Mouse (Mus musculus): ENCODE results near the gene Pros1. TPM values are rescaled to one million over a fixed set of nuclear protein-coding genes. Genes with fewer than 3 reads are reported as not detected.

Pros1 gene
- polyA plus RNA-seq, 1 experiment from 2014 or later: 17.0 TPM

DNA sequence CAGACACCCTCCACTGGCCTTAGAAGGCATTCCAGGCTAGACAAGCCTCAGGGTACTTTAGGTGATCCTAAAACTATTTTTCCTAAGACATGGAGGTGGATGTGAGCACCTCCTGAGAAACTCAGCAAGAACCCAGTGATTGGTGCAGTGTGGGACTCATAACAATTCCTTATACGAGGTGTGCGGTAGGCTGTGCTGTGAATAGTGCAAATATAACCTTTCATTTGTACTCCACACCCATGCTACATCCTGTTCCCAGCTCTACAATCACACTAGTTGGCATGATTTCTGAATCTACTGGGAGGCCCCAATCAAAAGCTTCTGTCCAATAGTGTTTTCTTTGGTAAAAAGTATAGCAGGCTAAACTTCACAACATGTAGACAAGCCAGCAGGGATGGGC, 22.1 kb upstream of the Pros1 start:
- H3K36me3 ChIP-seq (ENCODE audit: control insufficient read depth, insufficient read depth, low read length): no peaks in the 10 kb centered on the region
- H3K27ac ChIP-seq (ENCODE audit: low read depth, low read length): no peak overlapping the region
- DNase-seq (ENCODE audit: low spot score): no peak
- H3K4me3 ChIP-seq (ENCODE audit: low read depth, low read length): no peak overlapping the region
- H3K4me2 ChIP-seq (ENCODE audit: low read depth, low read length, severe bottlenecking): no peak overlapping the region
- no peak for ATAC-seq (replicated peaks; ENCODE audit: low FRiP score)
- WGBS: 91% methylated on average over 2 of the region's 2 CpGs
- no peaks in the 10 kb centered on the region for H3K4me1 ChIP-seq (replicated peaks; ENCODE audit: control insufficient read depth, insufficient read depth, low read length)
- H3K27me3 ChIP-seq (ENCODE audit: control insufficient read depth, insufficient read depth, low read length): no peaks in the 10 kb centered on the region
- no peak overlapping the region for H3K9ac ChIP-seq (ENCODE audit: low read length)
- no peaks in the 10 kb centered on the region for H3K9me3 ChIP-seq (ENCODE audit: control insufficient read depth, low read length)

DNA sequence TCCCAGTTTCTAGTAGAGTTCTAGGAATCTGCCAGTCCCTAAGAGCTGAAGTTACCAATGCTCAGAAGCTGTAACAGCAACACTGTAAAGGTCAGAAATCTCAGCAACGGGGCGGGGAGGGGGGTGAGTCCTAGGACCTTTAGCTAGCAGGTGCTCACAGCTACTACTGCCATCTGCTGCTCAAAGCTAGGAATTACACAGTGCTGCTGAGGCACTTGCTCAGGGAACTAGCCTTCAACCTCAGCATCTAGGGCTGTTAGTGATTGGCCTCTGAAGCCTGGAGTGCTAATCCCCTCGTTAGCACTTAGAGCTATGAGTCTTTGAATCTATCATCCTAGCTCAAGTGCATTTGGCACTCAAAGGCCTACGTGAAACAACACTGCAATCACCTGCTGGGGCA, 21.6 kb upstream of the Pros1 start:
- H3K4me1 ChIP-seq (replicated peaks; ENCODE audit: control insufficient read depth, insufficient read depth, low read length): no peaks in the 10 kb centered on the region
- no peaks in the 10 kb centered on the region for H3K9me3 ChIP-seq (ENCODE audit: control insufficient read depth, low read length)
- DNase-seq (ENCODE audit: low spot score) (peak; percentile 73), ATAC-seq (replicated peaks; ENCODE audit: low FRiP score) (0 out of 2 replicates have a peak, but pooled peaks have one; percentile 65)
- no peak overlapping the region for H3K27ac ChIP-seq (ENCODE audit: low read depth, low read length)
- H3K27me3 ChIP-seq (ENCODE audit: control insufficient read depth, insufficient read depth, low read length): no peaks in the 10 kb centered on the region
- H3K4me2 ChIP-seq (ENCODE audit: low read depth, low read length, severe bottlenecking): no peak overlapping the region
- WGBS: 15% methylated on average over 4 of the region's 4 CpGs
- no peaks in the 10 kb centered on the region for H3K36me3 ChIP-seq (ENCODE audit: control insufficient read depth, insufficient read depth, low read length)
- H3K4me3 ChIP-seq (ENCODE audit: low read depth, low read length): no peak overlapping the region
- no peak overlapping the region for H3K9ac ChIP-seq (ENCODE audit: low read length)

DNA sequence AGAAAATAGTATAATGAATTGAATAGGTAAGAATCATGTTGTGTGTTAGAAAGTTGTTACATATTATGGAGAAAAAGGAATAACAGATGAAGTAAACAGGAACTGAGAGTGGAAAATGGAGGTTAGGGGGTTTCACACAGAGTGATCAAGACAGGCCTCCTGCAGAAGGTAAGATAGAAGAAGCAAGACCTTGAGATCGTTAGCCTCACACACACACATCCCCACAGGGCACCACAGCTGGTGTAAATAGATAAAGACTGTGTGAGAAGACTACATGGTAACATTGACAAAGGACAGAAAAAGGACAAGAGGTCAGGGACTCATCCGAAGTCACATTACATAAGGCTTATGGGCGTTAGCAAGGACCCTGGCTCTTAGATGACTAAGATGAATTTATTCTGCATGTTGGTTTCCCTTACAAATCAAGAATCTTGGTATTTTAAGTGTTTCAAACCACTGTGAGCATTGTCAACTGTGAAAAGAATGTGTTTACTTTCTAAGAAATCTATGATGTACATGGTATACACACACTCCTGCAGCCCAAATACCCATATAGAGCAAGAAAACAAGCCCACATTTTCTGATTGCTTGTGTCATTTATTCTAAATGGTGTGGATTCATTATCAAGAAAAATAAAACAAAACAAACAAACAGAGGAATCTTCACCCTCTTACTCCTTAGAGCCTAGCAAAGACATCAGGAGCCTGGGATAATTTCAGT, 19.9 kb upstream of the Pros1 start:
- Histone ChIP-seq H3K9ac (ENCODE audit: low read length) (no peak overlapping the region), H3K27ac (ENCODE audit: low read depth, low read length) (no peak overlapping the region), H3K9me3 (ENCODE audit: control insufficient read depth, low read length) (no peaks in the 10 kb centered on the region), H3K4me3 (ENCODE audit: low read depth, low read length) (no peak overlapping the region), H3K4me1 (replicated peaks; ENCODE audit: control insufficient read depth, insufficient read depth, low read length) (no peaks in the 10 kb centered on the region), H3K4me2 (ENCODE audit: low read depth, low read length, severe bottlenecking) (no peak overlapping the region), H3K36me3 (ENCODE audit: control insufficient read depth, insufficient read depth, low read length) (no peaks in the 10 kb centered on the region), H3K27me3 (ENCODE audit: control insufficient read depth, insufficient read depth, low read length) (no peaks in the 10 kb centered on the region)
- no peak for ATAC-seq (replicated peaks; ENCODE audit: low FRiP score)
- no peak for DNase-seq (ENCODE audit: low spot score)
- WGBS: 63% methylated on average over 3 of the region's 3 CpGs

DNA sequence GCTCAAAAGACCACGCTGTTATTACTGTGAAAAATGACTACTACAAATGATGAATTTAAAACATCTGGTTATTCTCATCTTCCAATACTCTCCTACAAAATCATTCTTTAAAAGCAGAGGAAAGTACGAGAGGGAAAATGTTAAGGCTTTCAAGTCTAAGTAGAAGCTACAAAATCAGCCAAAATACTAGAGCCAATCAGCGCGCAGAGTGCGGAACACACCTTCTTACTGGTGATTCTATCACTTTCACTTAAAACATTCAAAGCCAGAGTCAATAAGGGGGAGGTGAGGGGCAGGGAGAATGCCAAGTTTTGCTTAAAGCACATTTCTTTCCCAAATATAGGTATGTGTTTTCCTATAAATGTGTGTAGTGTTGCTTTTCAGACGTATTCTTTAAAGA, 8.8 kb upstream of the Pros1 start:
- 92% methylated on average over 6 of the region's 6 CpGs for WGBS
- Histone ChIP-seq H3K4me2 (ENCODE audit: low read depth, low read length, severe bottlenecking) (no peak overlapping the region), H3K4me3 (ENCODE audit: low read depth, low read length) (no peak overlapping the region)

DNA sequence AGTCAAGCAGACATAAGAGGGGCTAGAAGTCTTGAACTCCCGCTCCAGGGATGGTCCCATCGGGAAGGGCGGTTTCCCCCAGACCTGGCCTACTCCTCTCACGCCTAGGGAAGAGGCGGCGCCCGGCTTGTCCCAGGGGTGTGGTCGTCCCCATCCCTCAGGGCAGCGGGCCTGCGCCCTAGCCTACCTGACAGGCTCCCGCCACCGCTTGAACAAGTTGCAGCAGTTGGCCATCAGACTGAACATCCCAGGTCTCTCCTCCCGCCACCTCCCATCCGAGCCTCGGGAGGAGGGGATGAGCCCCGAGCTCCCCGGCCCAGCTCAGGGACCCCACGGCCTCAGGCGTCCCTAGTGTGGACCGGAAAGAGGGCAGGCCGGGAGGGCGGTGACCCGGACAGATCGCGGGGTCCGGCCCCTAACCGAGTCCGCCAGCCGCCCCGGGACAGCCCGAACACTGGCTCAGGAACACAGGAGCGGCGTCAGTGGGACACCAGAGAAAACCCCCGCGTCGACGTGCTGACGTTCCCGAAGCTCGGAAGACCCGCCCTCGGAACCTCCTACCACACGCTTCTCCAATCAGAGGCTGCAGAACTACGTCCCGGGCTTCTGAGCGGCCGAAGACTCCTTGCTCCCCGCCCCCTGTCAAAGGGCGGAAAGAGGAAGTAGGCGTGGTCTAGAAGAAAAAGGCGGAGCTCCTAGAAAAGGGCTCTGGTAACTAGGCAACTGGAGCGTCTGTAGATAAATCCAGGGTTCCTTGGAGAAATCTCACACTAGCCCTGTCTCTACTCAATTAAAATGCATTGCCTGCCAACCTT, 7.4 kb upstream of the Pros1 start, which contains the start of gene Arl13b:
Gene Arl13b (minus strand): TSS at position 543 of the 815 bp plus-strand sequence.
- H3K4me3 ChIP-seq (ENCODE audit: low read depth, low read length): peak within 1 kb of the TSS; percentile 79
- H3K4me1 ChIP-seq (replicated peaks; ENCODE audit: control insufficient read depth, insufficient read depth, low read length): no peaks in the 10 kb centered on the region
- no peaks in the 10 kb centered on the region for H3K36me3 ChIP-seq (ENCODE audit: control insufficient read depth, insufficient read depth, low read length)
- H3K4me2 ChIP-seq (ENCODE audit: low read depth, low read length, severe bottlenecking): peak within 1 kb of the TSS; percentile 69
- H3K9me3 ChIP-seq (ENCODE audit: control insufficient read depth, low read length): no peaks in the 10 kb centered on the region
- no peaks in the 10 kb centered on the region for H3K27me3 ChIP-seq (ENCODE audit: control insufficient read depth, insufficient read depth, low read length)
- 0 out of 2 replicates have a peak within 1 kb of the TSS, but pooled peaks have one; percentile 46 for H3K27ac ChIP-seq (ENCODE audit: low read depth, low read length)
- H3K9ac ChIP-seq (ENCODE audit: low read length): peak within 1 kb of the TSS; percentile 68
- WGBS: under 1% methylated on average over 52 of the region's 52 CpGs
- ATAC-seq (replicated peaks; ENCODE audit: low FRiP score): peak; percentile 100
- DNase-seq (ENCODE audit: low spot score): peak; percentile 94

More for the DNA sequence above, 8.8 kb upstream of the Pros1 start:
- ATAC-seq (replicated peaks; ENCODE audit: low FRiP score) (no peak), DNase-seq (ENCODE audit: low spot score) (no peak)
- Histone ChIP-seq H3K9me3 (ENCODE audit: control insufficient read depth, low read length) (no peaks in the 10 kb centered on the region), H3K27me3 (ENCODE audit: control insufficient read depth, insufficient read depth, low read length) (no peaks in the 10 kb centered on the region), H3K9ac (ENCODE audit: low read length) (no peak overlapping the region), H3K4me1 (replicated peaks; ENCODE audit: control insufficient read depth, insufficient read depth, low read length) (no peaks in the 10 kb centered on the region), H3K27ac (ENCODE audit: low read depth, low read length) (no peak overlapping the region), H3K36me3 (ENCODE audit: control insufficient read depth, insufficient read depth, low read length) (no peaks in the 10 kb centered on the region)

DNA sequence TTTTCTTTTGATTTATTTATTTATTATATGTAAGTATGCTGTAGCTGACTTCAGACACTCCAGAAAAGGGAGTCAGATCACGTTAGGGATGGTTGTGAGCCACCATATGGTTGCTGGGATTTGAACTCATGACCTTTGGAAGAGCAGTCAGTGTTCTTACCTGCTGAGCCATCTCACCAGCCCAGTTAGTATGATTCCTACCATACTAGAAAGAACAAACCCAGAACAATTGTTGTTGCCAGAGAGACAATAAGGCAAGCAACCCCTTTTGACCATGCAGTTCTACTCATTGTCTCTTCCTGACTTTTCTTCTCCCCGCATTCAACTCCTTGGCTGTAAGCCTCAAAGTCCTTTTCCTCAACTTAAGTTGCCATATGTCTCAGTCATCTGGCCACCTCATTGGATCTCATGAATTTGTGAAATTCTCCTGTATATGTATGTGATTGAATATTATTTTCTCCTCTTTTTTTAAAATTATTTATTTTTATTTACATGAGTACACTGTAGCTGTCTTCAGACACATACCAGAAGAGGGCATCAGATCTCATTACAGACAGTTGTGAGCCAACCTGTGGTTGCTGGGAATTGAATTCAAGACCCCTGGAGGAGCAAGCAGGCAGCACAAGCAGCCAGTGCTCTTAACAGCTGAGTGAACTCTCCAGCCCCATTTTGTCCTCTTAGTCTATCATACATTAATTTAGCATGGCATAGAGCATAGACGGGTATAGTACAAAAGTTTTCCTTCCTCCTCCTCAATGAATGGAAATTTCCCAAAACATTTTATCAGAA, 1.4 kb upstream of the Pros1 start:
- no peaks in the 10 kb centered on the region for H3K36me3 ChIP-seq (ENCODE audit: control insufficient read depth, insufficient read depth, low read length)
- 86% methylated on average over 3 of the region's 3 CpGs for WGBS
- H3K9me3 ChIP-seq (ENCODE audit: control insufficient read depth, low read length): no peaks in the 10 kb centered on the region
- H3K27me3 ChIP-seq (ENCODE audit: control insufficient read depth, insufficient read depth, low read length): no peaks in the 10 kb centered on the region
- no peak overlapping the region for H3K4me3 ChIP-seq (ENCODE audit: low read depth, low read length)
- H3K9ac ChIP-seq (ENCODE audit: low read length): no peak overlapping the region
- no peak for DNase-seq (ENCODE audit: low spot score)
- no peak overlapping the region for H3K27ac ChIP-seq (ENCODE audit: low read depth, low read length)
- no peak for ATAC-seq (replicated peaks; ENCODE audit: low FRiP score)
- H3K4me1 ChIP-seq (replicated peaks; ENCODE audit: control insufficient read depth, insufficient read depth, low read length): no peaks in the 10 kb centered on the region
- H3K4me2 ChIP-seq (ENCODE audit: low read depth, low read length, severe bottlenecking): no peak overlapping the region

DNA sequence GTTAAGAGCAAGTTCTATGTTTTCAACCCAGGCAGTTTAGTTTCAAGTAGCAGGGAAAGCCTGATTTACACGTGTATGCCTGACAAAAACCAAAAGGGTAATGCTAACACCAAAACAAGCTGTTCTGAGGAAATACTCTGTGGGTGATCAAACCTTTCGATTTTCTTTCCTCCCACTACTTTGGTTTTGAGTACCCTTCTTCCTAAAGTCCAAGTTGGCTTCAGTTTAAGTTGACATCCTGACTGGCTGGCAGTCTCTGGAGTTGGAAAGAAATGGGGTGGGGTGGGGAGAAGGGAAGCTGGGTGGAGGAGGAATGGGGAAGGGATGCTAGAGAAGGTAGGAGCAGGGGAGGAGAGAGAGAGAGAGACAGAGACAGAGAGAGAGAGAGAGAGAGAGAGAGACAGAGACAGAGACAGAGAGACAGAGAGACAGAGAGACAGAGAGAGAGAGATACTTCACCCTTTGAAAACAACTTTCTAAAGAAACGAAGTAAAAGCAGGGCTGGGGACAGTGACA, 438 bp upstream of the Pros1 start:
- H3K36me3 ChIP-seq (ENCODE audit: control insufficient read depth, insufficient read depth, low read length): no peaks in the 10 kb centered on the region
- no peaks in the 10 kb centered on the region for H3K4me1 ChIP-seq (replicated peaks; ENCODE audit: control insufficient read depth, insufficient read depth, low read length)
- no peaks in the 10 kb centered on the region for H3K27me3 ChIP-seq (ENCODE audit: control insufficient read depth, insufficient read depth, low read length)
- no peaks in the 10 kb centered on the region for H3K9me3 ChIP-seq (ENCODE audit: control insufficient read depth, low read length)
- H3K9ac ChIP-seq (ENCODE audit: low read length): peak overlapping the region; percentile 89
- DNase-seq (ENCODE audit: low spot score) (no peak), ATAC-seq (replicated peaks; ENCODE audit: low FRiP score) (peak; percentile 18; the same call in 1 of the 2 replicates)
- H3K4me3 ChIP-seq (ENCODE audit: low read depth, low read length): peak overlapping the region; percentile 48
- 0 out of 2 replicates have a peak overlapping the region, but pooled peaks have one; percentile 18 for H3K27ac ChIP-seq (ENCODE audit: low read depth, low read length)
- 21% methylated on average over 3 of the region's 3 CpGs for WGBS
- H3K4me2 ChIP-seq (ENCODE audit: low read depth, low read length, severe bottlenecking): peak overlapping the region; percentile 87

DNA sequence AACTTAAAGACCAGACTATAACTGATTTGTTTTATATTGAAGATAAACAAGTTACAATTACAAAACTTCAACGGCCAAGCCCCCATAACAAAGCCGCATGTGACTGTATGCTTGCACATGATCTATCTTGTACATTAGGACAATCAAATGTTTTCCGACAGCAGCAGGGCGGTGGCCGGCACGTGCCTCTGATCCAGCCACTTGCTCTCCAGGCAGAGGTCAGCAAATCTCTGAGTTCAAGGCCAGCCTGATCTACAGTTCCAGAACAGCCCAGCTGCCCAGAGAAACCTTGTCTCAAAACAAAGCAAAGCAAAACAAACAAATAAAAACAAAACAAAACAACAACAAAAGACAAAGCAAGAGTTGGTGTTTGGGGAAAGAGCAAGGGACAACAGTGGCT, 1.3 kb downstream of the Pros1 start:
- Histone ChIP-seq H3K27ac (ENCODE audit: low read depth, low read length) (no peak overlapping the region), H3K4me2 (ENCODE audit: low read depth, low read length, severe bottlenecking) (no peak overlapping the region), H3K4me3 (ENCODE audit: low read depth, low read length) (no peak overlapping the region), H3K4me1 (replicated peaks; ENCODE audit: control insufficient read depth, insufficient read depth, low read length) (no peaks in the 10 kb centered on the region), H3K9me3 (ENCODE audit: control insufficient read depth, low read length) (no peaks in the 10 kb centered on the region), H3K9ac (ENCODE audit: low read length) (no peak overlapping the region), H3K27me3 (ENCODE audit: control insufficient read depth, insufficient read depth, low read length) (no peaks in the 10 kb centered on the region), H3K36me3 (ENCODE audit: control insufficient read depth, insufficient read depth, low read length) (no peaks in the 10 kb centered on the region)
- DNase-seq (ENCODE audit: low spot score) (no peak), ATAC-seq (replicated peaks; ENCODE audit: low FRiP score) (no peak)
- WGBS: 86% methylated on average over 6 of the region's 6 CpGs

All from forebrain, embryonic 11.5 days (tissue).